Mouse (Mus musculus) testis, postnatal 14 days (tissue): Measurements from ENCODE around the gene Carhsp1.

Experiments used
- DNase-seq: peaks from one replicate; pipeline ENCODE4 v3.0.0; 2021; ENCODE audit warnings: low spot score

The Carhsp1 gene

GRCm38 (mm10) chr16:8637217-8638051 lies 34.5 kb downstream of the Carhsp1 start, which contains the start of the genes Pmm2 and Tmem186:
Pmm2 (plus strand) TSS chr16:8637674.
Tmem186 (minus strand) TSS chr16:8637712.
- peak; percentile 86 for DNase-seq

GRCm38 (mm10) chr16:8636867-8637216 lies 35.1 kb downstream of the Carhsp1 start:
- DNase-seq = no peak

GRCm38 (mm10) chr16:8631428-8631827 lies 40.5 kb downstream of the Carhsp1 start:
- DNase-seq = no peak

- no peak for DNase-seq
These were observed 41.5 kb downstream of the Carhsp1 start for GRCm38 (mm10) chr16:8630419-8630818.

- peak; percentile 35 for DNase-seq
These were observed 51.4 kb downstream of the Carhsp1 start for GRCm38 (mm10) chr16:8620315-8621115.

GRCm38 (mm10) chr16:8619659-8620314 lies 52.2 kb downstream of the Carhsp1 start:
- DNase-seq = no peak

- DNase-seq = no peak
These were observed 58.5 kb downstream of the Carhsp1 start for GRCm38 (mm10) chr16:8613447-8613846.

GRCm38 (mm10) chr16:8613039-8613438 lies 58.9 kb downstream of the Carhsp1 start:
- no peak for DNase-seq

- no peak for DNase-seq
These were observed 59.5 kb downstream of the Carhsp1 start for GRCm38 (mm10) chr16:8612214-8613005.

- no peak for DNase-seq
These were observed 61.6 kb downstream of the Carhsp1 start for GRCm38 (mm10) chr16:8610397-8610796.
